Mouse (Mus musculus): Measurements from ENCODE around the gene Rab17.
A peak's percentile ranks its signal among the peaks of the same experiment; 100 is the strongest.

Gene Rab17

DNA sequence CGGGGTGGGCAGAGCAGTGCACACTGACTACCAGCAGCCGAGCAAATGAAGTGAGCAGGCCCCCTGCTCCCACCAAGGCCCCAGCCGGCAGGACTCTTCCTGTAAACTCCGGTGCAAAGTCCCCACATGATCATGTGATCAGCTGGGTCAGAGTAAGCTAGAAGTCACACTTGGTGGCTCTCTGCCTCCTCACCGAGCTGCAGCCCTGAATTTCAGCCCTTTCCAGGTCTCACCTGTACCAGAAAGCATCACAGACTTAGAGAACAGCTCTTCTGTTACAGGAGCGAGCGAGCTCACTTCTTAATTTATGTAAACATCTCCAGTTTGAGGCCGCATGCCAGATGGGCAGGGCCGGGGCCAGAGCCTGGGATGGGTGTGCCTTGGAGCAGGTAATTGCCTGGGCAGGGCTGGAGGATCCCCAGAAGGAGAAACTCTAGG lies at the start of gene Rab17:
Gene Rab17 (minus strand): TSS at position 315 of the 438 bp plus-strand sequence.
- no peak for DNase-seq (ENCODE audit: low spot score in 2 of 2)

GRCm38 (mm10) chr1:91017111-91017758 lies 47.8 kb upstream of the Rab17 start:
- peak; percentile 76 to 77 for DNase-seq (ENCODE audit: low spot score in 2 of 2)

DNA sequence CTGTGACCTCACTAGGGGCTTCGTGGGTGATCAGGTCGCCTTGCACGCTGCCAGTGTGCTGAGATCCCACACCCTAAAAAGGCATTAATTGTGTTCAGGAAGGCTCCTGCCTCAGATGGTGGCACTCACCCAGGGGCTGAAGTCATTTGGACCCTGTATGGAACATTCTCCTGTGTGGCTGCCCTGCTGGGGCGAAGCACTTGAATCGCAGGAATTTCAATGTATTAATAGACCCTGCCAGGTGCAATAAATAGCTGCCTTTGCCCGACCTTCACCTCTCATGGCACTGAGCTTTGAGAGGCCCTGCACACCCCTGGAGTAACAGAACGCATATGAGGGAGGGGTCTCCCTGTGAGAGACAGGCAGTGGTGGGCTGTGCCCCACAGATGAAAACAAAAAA lies 46.1 kb upstream of the Rab17 start:
- peak; percentile 73 to 79 for DNase-seq (ENCODE audit: low spot score in 2 of 2)

DNA sequence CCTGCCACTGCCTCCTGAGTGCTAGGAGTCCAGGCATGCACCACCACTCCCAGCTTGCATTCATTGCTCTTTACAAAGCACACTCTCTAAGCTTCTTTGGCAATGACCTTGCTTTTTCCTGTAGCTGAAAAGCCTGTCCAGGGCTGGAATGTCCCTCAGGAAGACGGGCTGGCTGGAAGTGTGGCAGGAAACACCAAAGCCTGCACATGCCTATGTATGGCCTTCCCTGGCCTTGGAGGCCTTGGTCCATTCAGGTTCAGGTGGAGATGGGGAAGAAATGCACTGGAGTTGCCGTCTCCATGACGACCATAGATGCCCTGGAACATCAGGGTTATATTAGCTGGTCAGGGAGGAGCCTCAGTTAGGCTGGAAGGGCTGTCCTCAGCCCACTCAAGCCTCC lies 44.3 kb upstream of the Rab17 start:
- peak in 1 of 2 experiments; percentile 78 for DNase-seq (ENCODE audit: low spot score in 2 of 2)

DNA sequence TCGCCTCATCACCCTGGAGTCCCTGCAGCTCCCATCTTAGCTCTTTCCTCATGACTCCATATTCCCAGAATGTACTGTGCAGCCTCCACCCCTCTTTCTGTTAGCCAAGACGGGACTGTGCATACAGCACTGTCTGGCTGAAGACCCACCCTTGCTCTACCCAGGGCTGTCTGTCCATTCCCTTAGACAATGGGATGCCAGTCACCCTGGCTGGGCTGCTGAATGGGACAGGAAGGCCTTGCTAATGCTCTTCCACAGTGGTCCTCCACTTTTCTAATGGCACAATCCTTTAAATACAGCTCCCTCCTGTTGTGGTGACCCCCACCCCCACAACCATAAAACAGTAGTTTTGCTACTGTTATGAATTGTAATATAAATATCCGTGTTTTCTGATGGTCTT lies 41.9 kb upstream of the Rab17 start:
- no peak for DNase-seq (ENCODE audit: low spot score in 2 of 2)

DNA sequence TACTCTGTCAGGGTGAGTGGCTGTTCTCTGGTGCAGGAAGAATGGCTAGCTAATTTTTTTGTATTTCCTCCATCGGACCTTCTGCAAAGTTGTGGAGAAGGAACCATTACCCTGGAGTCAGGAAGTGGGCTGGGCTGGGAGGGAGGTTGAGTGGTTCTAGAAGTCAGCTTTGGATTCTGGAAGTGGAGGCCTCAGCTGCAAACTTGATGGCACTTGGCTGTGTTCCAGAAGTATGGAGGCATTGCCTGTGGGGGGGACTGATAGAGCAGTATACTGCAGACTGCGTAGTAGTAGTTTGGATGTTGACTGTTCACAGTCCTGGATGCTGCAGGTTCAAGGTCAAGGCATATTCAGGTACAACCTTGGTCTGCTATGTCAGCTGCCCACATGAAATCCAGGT lies 41.3 kb upstream of the Rab17 start:
- DNase-seq (ENCODE audit: low spot score in 2 of 2), result no peak

DNA sequence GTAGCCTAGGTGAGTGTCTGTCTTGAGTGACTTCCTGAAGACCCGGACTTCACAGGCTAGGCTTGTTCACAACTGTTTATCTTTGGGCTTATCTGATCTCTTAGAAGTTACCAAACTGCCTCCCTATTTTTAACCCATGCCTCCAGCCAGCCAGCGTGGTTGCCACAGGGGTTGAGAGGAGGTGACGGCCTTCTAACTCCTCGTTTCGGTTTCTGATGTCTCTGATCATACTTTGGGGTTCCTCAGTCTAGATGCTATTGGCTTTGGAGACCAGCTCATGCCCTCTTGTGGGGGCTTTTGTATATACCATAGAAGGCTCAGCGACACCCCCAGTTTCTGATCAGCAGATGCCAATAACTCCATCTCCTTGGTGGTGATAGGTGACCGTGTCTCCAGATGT lies 40.8 kb upstream of the Rab17 start:
- no peak for DNase-seq (ENCODE audit: low spot score in 2 of 2)

- no peak for DNase-seq (ENCODE audit: low spot score in 2 of 2)
Measured at GRCm38 (mm10) chr1:91009266-91009665, 39.8 kb upstream of the Rab17 start.

DNA sequence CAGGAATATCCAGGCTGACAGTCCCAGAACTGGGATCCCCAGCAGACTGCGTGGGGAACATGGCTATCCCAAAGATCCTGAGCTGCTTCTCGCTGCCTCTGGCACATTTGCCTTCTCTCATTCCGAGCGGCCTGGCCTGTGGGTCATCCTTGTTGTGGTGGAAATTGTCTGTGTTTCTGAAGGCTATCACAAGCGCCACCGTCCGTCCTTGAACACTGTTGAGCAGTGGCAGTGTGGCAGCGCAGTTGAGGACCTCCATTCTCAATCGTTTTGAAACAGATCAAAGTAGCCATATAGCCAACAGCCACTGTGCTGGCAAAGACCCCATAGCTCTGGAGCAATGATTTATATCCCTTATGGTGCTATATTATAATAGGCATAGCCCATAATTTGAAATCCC lies 39.3 kb upstream of the Rab17 start:
- DNase-seq (ENCODE audit: low spot score in 2 of 2), result no peak

DNA sequence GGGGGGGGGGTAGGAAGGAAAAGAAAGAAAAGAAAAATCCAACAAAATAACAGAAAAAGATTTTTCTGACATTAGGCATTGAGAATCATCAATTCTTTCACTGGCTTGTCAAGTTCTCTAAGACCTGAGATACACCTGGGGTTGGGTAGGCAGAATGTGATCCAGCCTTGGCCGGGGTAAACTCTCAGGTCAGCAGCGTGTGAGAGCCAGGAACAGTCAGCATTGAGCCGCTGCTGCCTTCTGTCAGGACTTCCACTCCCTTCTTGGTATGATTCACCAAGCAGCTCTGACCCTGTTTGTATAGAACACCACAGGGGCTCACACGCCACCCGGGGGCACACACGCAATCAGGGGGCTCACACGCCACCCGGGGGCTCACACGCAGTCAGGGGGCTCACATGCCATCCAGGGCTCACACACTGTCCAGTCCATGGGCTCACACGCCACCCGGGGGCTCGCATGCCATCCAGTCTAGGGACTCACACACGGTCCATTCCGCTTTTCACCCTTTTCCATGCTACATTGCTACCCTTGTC lies 38.8 kb upstream of the Rab17 start:
- DNase-seq (ENCODE audit: low spot score in 2 of 2), result no peak

DNA sequence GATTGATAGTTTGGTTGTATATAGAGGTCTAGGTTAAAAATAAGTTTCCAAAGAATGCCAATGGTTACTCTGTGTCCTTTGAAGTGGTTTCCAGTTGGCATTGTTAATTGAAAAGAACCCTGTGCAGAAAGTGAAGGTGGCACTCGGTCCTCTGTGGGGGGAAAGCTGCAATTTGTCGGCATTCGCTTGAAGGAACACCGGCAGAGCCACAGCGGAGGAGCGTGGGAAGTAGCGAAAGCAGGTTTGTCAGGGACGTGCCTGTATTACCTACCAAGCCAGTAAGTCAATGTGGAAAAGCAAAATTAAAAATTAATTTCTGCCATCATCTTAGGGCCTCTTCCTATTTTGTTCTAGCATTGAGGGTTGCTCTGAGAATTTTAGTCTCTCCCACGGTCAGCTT lies 37.2 kb upstream of the Rab17 start:
- no peak for DNase-seq (ENCODE audit: low spot score in 2 of 2)

DNA sequence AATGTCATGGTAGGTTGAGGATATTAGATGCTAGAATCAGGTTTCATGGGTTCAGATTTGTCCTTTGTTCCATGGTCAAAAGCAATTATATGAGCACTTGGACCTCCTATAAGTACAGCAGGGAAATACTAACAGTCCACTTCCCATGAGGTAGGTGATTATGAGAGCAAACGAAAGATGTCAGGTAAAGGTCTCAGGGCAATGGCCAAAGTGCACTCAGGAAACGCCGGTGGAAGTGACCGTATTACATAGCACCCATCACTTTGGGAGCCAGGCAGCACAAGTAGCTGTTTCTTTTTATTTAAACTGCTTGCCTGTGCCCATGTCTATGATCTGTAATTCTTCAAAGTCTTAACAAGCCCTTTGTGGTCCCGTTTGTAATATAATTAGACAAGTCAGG lies 36.6 kb upstream of the Rab17 start:
- no peak for DNase-seq (ENCODE audit: low spot score in 2 of 2)

DNA sequence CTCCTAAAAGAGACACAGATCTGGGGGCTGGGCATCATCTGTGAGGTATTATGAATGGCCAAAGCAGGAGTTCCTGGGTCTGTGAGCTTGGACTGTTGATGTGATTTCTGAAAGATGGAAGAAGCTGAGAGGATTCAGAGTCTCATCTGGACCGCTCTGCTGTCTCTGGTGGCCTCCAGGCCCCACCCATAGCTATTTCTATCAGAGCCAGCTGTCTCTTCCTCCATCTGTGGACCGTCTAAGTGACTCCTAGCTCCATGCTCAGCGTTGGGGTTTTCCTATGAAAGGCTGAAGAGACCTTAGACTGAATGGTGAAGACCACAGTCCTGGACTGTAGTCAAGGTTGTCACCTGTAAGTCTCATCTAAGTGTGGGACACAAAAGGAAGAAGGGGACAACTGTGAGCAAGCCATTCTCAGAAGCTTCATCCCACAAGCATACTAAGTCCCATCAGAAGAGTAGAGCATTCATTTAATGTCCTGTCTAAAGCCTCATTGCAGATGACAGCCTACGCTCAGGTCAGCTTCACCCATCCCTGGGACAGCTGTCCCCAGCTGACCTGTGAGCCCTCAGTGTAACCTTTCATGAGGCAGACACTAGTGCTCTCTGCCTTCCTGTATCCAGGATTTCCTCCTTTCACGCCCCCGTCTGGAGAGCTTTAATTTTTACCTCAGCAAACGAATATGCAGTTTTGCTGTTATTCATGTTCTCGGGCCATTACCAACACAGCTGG lies 34.2 kb upstream of the Rab17 start:
- no peak for DNase-seq (ENCODE audit: low spot score in 2 of 2)

- DNase-seq (ENCODE audit: low spot score in 2 of 2), result no peak
Measured at GRCm38 (mm10) chr1:91002641-91003040, 33.2 kb upstream of the Rab17 start.

DNA sequence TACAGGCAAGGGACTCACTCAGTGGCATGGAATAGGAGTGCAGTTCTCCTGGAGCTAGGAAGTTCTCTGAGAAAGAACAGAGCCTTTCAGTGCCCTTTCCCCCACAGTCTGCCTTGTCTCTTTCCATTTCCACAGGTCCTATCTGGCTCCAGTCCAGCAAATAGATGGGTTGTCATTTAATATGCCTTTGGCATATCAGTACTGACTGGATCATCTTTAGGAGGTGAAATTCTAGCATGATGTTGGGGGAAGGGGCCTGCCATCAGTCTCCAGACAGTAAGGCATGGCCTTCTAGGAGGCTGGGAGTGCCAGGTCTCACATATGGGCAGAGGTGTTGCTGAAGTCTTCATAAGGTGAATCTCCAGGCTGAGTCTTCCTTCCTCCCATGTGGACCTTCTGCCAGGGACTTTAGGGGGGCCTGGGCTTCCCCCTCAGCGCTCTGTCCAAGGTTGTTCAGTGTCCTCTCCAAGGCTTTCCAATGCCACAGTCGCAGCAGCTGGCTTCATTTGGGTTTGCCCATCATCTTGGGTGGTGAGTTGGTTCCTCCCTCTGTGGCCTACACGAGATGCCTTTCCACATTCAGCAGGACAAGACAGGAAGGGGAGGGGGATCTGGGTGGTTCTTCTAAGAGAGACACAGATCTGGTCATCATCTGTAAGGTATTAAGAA lies 32.5 kb upstream of the Rab17 start:
- no peak for DNase-seq (ENCODE audit: low spot score in 2 of 2)

DNA sequence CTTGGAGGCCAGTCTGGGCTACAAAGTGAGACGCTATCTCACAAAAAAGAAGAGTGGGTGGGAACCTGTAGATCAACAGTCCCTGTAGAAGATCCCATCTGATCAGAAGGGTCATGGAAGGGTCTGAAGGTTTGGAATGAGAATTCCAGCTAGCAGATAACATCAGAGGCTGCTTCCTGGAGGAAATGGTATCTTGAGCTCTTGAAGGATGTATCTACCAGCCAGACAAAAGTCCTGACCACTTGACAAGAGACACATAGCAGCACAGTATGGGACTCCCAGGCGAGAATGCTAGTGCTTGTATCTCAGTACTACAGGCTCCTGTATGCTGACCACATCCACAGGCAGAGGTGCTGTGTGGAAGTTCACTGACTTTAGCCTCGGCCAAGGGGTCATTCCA lies 31.6 kb upstream of the Rab17 start:
- no peak for DNase-seq (ENCODE audit: low spot score in 2 of 2)

- peak in 1 of 2 experiments; percentile 62 for DNase-seq (ENCODE audit: low spot score in 2 of 2)
Measured at GRCm38 (mm10) chr1:90999911-91000601, 30.6 kb upstream of the Rab17 start.

GRCm38 (mm10) chr1:90998891-90999611 lies 29.6 kb upstream of the Rab17 start:
- DNase-seq (ENCODE audit: low spot score in 2 of 2), result no peak

DNA sequence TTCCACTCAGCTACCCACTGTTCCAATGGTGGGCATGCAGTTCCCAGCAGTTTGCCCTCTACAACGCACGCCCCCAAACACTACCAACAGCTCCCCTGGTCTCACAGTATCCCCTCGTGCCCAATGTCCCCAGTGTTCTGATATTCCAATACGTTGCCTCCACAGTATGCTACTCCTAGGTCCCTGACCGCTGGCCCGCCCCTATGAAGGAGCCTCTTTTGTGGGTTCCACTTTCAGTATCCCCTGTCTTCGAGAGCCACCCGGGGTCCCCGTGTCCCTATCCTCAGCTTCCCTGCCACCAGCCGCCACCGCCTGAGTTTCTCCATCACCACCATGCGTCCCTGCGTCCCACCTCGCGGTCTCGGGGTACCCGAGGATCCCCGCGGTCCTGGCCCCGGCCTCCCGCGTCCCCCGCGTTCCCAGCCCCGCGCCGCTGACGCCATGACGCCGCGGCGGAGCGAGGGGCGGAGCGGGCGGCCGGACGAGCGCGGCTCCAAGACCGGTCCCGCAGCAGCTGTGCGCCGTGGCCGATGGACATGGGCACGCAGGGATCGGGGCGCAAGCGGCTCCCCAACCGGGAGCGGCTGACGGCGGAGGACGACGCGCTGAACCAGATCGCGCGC lies 28.9 kb upstream of the Rab17 start, which contains the start of gene Lrrfip1:
Gene Lrrfip1 (plus strand): TSS at position 470 of the 623 bp plus-strand sequence.
- DNase-seq (ENCODE audit: low spot score in 2 of 2), result peak; percentile 68

GRCm38 (mm10) chr1:90997641-90998040 lies 28.2 kb upstream of the Rab17 start:
- no peak for DNase-seq (ENCODE audit: low spot score in 2 of 2)

GRCm38 (mm10) chr1:90997136-90997535 lies 27.7 kb upstream of the Rab17 start:
- no peak for DNase-seq (ENCODE audit: low spot score in 2 of 2)
